Mouse (Mus musculus) kidney, adult 2 months (tissue): ENCODE measurements around the gene P2rx3.

Experiments
- CTCF ChIP-seq: fragments of 200-500 bp; conservative IDR thresholded peaks from 2 replicates; pipeline ENCODE4 v1.5.1; 2011; ENCODE audit warnings: low read depth, mild to moderate bottlenecking, control low read depth, low read length, moderate library complexity, mixed read lengths; ENCODE audit not compliant: insufficient read depth, insufficient read length
- POLR2A ChIP-seq: fragments of 200-500 bp; IDR thresholded peaks from one replicate; pipeline ENCODE4 v1.6.1; 2011; ENCODE audit warnings: low read depth, low read length, control low read depth

- TF ChIP-seq CTCF (no peak), POLR2A (no peak)
Measured at GRCm38 (mm10) chr2:85070086-85070485, 32.8 kb upstream of the P2rx3 start.
